Mouse (Mus musculus): Measurements from ENCODE around the gene Olfr71.

The Olfr71 gene

GRCm38 (mm10) chr4:43709869-43710268, at the start of gene Olfr71:
TSS of gene Olfr71 (minus strand) at chr4:43710255.
- DNase-seq (ENCODE audit: low read depth), result no peak

DNA sequence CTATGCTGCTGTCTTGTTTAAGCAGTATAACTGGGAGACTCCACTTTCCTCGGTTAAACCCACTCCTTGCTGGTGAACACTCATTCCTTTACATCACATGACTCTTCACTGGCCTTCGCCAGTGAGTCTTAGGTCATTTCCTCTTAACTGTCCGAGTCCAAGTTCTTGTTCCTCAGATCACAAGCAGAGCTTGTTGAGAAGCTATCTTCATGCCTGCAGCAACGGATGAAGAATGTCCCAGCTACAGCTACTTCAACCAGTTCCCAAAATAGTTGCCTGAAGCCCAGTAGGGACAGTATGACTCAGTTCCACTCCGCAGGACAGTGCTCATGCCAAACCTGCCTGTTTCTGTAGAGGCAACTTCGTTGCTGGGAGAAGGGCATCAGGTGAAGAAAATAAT, 47.2 kb upstream of the Olfr71 start:
- DNase-seq (ENCODE audit: low read depth), result no peak

GRCm38 (mm10) chr4:43745187-43745586, 35.1 kb upstream of the Olfr71 start:
- DNase-seq (ENCODE audit: low read depth), result peak; percentile 32

DNA sequence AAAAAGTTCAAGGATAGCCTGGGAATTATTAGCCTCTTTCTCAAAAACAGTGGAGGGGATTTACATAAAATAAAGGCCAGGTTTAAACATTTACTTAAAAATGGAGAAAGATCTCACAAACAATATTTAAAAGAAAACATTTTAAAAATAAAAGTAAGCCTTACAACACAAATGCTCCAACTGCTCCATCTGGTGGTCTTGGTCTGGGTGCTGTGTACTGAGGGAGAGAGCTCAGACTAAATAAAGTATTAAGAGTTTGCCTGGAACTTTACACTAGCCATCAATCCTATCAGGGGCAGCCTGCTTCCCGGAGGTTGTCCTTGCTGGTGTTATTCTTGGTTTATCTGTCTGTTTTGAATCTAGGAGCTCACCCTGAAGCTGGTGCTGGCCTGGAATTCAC, 33.0 kb upstream of the Olfr71 start:
- DNase-seq (ENCODE audit: low read depth), result no peak

- DNase-seq (ENCODE audit: low read depth), result no peak
Measured at GRCm38 (mm10) chr4:43742637-43743036, 32.6 kb upstream of the Olfr71 start.

DNA sequence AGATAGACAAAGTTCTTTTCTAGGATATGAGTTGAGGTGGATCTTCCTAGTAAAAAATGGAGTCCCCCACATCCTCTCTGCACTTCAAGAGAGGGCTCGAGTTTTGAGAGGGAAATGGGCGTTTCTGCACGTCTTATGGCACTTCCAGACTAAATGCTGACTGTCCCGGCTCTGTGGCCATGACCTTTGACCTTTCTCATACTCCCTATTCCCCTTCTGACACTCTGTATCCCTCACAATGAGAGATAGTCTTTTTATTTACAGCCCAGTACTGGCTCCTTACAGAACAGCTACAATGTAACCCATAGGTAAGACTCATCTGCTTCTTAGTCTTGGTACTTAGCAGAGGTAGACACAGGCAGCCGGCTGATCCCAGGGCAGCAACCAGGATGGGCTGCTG, 31.5 kb upstream of the Olfr71 start:
- DNase-seq (ENCODE audit: low read depth), result no peak

GRCm38 (mm10) chr4:43738989-43739674, 29.1 kb upstream of the Olfr71 start:
- no peak for DNase-seq (ENCODE audit: low read depth)

GRCm38 (mm10) chr4:43737144-43737543, 27.1 kb upstream of the Olfr71 start:
- no peak for DNase-seq (ENCODE audit: low read depth)

DNA sequence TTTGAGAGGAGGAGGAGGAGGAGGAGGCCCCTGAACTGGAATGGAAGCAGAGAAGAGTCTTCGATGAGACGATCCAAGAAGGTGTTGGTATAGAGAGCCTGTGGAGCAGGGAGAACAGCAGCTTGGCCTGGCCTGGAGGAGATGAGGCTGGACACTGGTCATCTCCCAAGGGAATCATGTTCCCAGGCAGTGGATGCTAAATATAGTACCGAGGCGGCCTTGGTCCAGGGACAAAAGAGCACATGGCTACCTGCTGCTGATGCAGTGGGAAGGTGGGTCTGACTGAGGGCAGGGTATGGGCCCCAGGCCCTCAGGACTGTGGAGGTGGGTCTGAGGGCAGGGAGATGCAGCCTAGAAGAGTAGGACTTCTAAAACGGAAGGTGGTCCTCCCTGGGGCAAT, 23.1 kb upstream of the Olfr71 start:
- no peak for DNase-seq (ENCODE audit: low read depth)

DNA sequence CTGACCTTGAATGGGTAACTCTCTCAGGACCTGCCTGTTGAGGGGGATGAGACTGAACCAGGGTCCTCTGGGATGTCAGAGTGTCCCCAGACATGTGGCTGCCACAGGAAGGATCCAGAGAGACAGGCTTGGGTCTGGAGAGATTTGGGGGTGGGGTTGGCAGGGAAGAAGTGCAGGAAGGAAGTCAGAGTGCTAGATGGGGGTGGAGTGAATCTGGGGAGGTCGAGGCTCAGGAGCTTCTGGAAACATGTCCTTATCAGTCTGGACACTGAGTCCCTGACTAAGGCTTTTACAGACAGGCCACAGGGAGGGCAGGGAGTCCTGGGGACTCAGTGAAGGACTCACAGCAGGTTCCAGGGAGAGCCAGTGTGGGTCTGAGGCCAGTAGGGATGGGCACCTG, 22.1 kb upstream of the Olfr71 start:
- DNase-seq (ENCODE audit: low read depth), result no peak

GRCm38 (mm10) chr4:43730750-43731297, 20.8 kb upstream of the Olfr71 start:
- no peak for DNase-seq (ENCODE audit: low read depth)

GRCm38 (mm10) chr4:43729794-43730550, 19.9 kb upstream of the Olfr71 start, which contains the start of gene Spaar:
TSS of gene Spaar (plus strand) at chr4:43730034.
- no peak for DNase-seq (ENCODE audit: low read depth)

DNA sequence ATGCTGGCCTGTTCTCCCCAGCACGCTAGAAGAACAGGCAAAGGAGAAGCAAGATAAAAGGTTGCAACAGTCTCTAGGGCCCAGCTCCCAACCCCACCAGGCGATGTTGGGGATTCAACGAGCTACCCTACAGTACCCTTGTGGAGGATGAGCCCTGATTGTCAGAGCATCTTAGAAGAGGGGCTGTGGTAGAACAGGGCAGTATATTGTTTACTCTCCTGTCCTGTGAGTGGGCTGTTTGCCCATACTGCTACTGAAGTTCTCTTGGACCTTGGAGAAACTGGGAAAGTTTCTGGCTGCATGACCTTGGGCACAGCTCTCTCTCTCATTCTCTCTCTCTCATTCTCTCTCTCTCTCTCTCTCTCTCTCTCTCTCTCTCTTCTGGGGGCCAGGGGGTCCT, 19.1 kb upstream of the Olfr71 start:
- DNase-seq (ENCODE audit: low read depth), result no peak

- DNase-seq (ENCODE audit: low read depth), result no peak
Measured at GRCm38 (mm10) chr4:43728576-43728954, 18.5 kb upstream of the Olfr71 start.

DNA sequence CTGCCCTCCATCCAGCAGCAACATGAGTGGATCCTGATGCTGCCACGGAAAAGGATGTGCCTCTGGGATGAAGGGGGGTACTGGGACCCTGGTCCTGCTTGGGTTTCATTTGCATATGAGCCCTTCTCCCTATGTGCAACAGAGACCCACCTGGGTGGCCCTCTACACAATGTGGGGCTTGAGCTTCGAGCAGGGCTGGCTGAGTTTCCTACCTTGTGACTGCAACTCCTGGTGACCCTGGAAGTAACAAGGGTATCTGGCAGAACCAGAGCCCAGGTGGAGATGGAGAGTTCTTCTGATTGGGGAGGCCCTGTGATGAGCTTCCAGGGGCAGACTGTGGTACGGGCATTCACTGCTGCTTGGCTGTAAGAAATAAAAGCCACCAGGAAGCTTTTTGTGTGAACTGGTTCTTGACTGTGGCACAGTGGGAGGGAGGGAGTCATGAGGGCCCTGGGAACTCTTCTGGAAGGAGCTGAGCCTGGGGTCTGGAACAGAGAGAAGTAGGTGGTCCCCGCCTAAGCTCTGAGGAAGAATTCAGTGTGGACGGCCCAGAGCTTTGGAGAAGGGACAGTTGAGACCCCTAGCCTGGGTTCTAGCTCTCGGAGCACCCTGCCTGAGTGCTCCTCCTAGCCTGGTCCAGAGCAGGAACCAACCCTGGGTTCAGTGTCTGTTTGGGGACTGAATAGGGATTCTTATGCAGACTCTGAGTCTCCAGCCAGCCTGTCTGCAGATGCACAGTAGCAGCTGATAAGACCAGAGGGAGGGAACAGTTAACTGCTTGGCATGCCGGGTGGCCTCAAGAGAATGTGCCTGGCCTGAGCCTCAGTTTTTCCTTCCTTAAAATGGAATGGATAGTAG, 17.9 kb upstream of the Olfr71 start:
- no peak for DNase-seq (ENCODE audit: low read depth)

DNA sequence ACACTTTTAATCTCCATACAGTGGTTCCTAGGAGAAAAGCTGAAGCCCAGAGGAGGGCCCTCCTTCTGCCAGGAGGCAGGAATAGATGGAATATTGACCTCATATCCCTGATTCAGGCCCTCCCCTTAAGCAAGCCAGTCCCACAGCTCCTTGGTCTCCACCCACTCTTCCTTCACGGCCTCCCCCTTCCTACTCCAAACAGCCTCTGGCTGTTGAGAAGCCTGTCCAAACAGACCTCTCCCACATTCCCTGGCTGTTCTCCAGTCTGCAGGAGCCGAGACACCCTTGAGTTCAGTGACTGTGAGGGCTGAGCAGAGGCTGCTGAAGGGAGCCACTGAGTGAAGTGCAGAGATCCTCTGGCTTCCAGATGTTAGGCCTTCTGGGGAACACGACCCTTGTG, 16.9 kb upstream of the Olfr71 start, which contains the start of gene Hrct1:
TSS of gene Hrct1 (plus strand) at position 194 of the 400 bp plus-strand sequence.
- DNase-seq (ENCODE audit: low read depth), result no peak

DNA sequence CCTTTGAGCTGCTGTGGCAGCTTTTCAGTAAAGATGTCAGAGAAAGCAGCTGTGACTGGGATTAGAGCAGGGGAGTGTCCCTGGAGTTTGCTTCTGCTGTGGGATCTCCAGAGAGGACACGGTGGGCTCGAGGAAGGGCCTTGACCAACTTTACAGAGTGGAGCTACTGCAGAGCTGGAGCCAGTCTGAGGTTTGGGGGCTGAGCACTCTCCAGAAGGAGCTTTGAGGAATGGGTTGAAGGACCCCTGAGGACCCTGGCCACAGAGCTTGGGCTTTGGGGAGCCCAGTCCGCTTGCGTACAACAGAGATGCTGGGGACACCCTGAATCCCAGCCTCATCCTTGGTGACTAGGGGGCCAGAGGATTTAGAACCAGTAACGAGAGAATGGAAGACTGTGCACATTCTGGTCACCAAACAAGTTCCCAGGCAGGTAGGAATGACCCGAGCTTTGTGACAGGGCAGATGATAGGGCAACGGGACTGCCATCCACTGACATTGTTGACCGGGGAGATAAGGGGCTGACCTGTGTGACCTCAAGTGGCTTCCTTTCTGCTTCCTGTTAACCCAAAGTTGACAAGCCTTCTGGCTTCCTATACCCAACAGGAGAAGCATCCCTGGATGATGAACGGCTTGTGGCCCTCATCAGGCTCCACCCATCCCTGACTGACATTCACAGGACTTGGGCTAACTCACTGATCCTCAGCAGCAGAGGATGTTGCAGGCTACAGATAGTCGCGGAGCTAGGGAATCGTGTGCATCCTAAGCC, 16.4 kb upstream of the Olfr71 start:
- DNase-seq (ENCODE audit: low read depth), result no peak

- peak; percentile 29 for DNase-seq (ENCODE audit: low read depth)
Measured at GRCm38 (mm10) chr4:43724764-43725163, 14.7 kb upstream of the Olfr71 start.

DNA sequence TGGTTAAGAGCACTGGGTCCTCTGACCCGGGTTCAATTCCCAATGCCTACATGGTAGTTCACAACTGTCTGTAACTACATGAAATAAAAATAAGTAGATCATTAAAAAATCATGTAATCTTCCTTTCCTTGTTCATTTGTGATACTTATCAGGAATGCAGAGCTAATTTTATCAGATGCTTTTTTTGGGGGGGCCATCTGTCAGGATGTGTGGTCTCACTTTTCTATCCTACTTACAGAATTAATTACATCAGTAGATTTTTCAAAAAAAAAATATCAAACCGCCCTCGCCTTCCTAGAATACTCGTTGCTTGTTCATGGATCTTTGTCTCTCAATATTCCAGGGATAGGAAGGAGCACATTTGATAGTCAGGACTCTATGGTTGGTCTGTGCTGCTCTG, 12.1 kb upstream of the Olfr71 start:
- no peak for DNase-seq (ENCODE audit: low read depth)

- no peak for DNase-seq (ENCODE audit: low read depth)
Measured at GRCm38 (mm10) chr4:43720491-43721228, 10.6 kb upstream of the Olfr71 start.

All from naive thymus-derived CD4-positive, alpha-beta T cell, adult 2 months (primary cell).